Mouse (Mus musculus): ENCODE results near the gene Kcnab2.

DNA sequence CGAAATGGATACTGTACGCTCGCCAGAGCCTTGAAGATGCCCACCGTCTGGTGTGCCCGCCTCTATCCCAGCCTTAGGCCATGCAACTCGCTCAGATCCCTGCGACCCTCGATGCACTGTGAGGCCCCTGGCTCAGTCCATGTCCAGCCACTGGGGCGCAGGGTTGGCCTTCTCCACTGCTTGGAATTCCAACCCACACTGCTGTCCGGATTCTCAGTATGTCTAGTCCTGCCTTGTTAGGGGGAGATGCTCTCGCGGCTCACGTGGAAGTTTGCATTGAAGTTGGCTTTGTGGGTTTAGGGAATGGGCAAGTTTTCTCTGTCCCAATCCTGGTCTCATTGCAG lies 525 bp upstream of the Kcnab2 start:
- TF ChIP-seq CTCF (IDR thresholded peaks at IDR 0.05; ENCODE audit: insufficient read depth, low read depth, low read length): no peak
- 0 out of 2 replicates have a peak, but pooled peaks have one; percentile 56 for TF ChIP-seq POLR2A (IDR thresholded peaks at IDR 0.05; ENCODE audit: insufficient read depth, low read depth, low read length)
